Mouse (Mus musculus) stomach, postnatal 0 days (tissue): ENCODE data around the gene Slamf1.

Experiments used
- CTCF ChIP-seq: IDR thresholded peaks from 2 replicates; pipeline ENCODE4 v1.5.1; 2016; ENCODE audit warnings: antibody characterized with exemption, low read depth, mild to moderate bottlenecking, moderate library complexity
- EP300 ChIP-seq: optimal IDR thresholded peaks from 2 replicates; pipeline ENCODE3; 2016; ENCODE audit warnings: antibody characterized with exemption

- TF ChIP-seq CTCF, result no peak
- no peak for TF ChIP-seq EP300
Measured at GRCm38 (mm10) chr1:171761853-171762448, 5.0 kb upstream of the Slamf1 start.
